Mouse (Mus musculus): ENCODE measurements at regions not wholly inside any gene's neighbourhood (a gene's known extent, or its start where the extent isn't known, plus 50 kb on each side); places are given as distances from the start of the nearest gene placed in this dataset.

GRCm38 (mm10) chr3:117480131-117480530 lies 94.5 kb upstream of the Plppr5 start:
- TF ChIP-seq ZNF384 (IDR thresholded peaks at IDR 0.05; ENCODE audit: low read depth, low read length), result no peak
- no peak for TF ChIP-seq POLR2A (IDR thresholded peaks at IDR 0.05; ENCODE audit: low read depth, low read length)
- no peak for TF ChIP-seq ELF1 (IDR thresholded peaks at IDR 0.05; ENCODE audit: low read depth, low read length)
- no peak for TF ChIP-seq BHLHE40 (IDR thresholded peaks at IDR 0.05; ENCODE audit: low read depth, low read length)
- TF ChIP-seq SIN3A (IDR thresholded peaks at IDR 0.05; ENCODE audit: low read length), result no peak
- no peak for TF ChIP-seq SMC3 (IDR thresholded peaks at IDR 0.05; ENCODE audit: low read depth, low read length)
- no peak for TF ChIP-seq USF1 (IDR thresholded peaks at IDR 0.05; ENCODE audit: low read depth, low read length)
- no peak for TF ChIP-seq CHD2 (IDR thresholded peaks at IDR 0.05; ENCODE audit: low read length)
- TF ChIP-seq JUN (IDR thresholded peaks at IDR 0.05; ENCODE audit: insufficient read depth, low read depth, low read length), result no peak
- no peak for TF ChIP-seq USF2 (conservative IDR thresholded peaks at IDR 0.05; ENCODE audit: low read depth, low read length)
- TF ChIP-seq CHD1 (IDR thresholded peaks at IDR 0.05; ENCODE audit: low read depth, low read length), result no peak
- no peak for TF ChIP-seq ETS1 (conservative IDR thresholded peaks at IDR 0.05; ENCODE audit: low read depth, low read length)
- TF ChIP-seq MYC (IDR thresholded peaks at IDR 0.05; ENCODE audit: low read depth, low read length), result no peak
- no peak for TF ChIP-seq RAD21 (IDR thresholded peaks at IDR 0.05; ENCODE audit: low read depth, low read length)
- no peaks in the 10 kb centered on the region for H3K79me2 ChIP-seq (replicated peaks; ENCODE audit: control insufficient read depth, extremely low read depth, insufficient read depth, poor library complexity, severe bottlenecking)
- dilution Hi-C loops (cut with MboI; ENCODE audit: extremely low pct_ligation_motif_present, extremely low pct_unique_long_range_greater_than_20kb, low sequenced_read_pairs), result no loop called here
- peak overlapping the region in 1 of 3 experiments; percentile 52 for H3K4me3 ChIP-seq (replicated peaks in 1 of 3; ENCODE audit: low read depth in 2 of 3, low read length in 2 of 3, poor library complexity in 1 of 3)
- peak overlapping the region; percentile 44; the same call in 1 of the 2 replicates for H3K9ac ChIP-seq (ENCODE audit: insufficient read depth, low read depth)
- H3K27me3 ChIP-seq (replicated peaks), result no peaks in the 10 kb centered on the region
- no peaks in the 10 kb centered on the region for H3K36me3 ChIP-seq (replicated peaks in 1 of 2; ENCODE audit: control insufficient read depth in 1 of 2, insufficient read depth in 1 of 2, low read length in 1 of 2)
- in situ Hi-C loops (cut with MboI; ENCODE audit: low pct_ligation_motif_present, low pct_unique_long_range_greater_than_20kb, low sequenced_read_pairs), result no loop called here
- H3K27ac ChIP-seq (ENCODE audit: insufficient read depth, low read depth), result no peak overlapping the region
- H3K4me1 ChIP-seq (ENCODE audit: control insufficient read depth in 1 of 2, insufficient read depth in 2 of 2), result no peaks in the 10 kb centered on the region
- peak overlapping the region; percentile 99 for H3K4me2 ChIP-seq (ENCODE audit: insufficient read depth, low read depth, poor library complexity, severe bottlenecking)
- H3K9me3 ChIP-seq (replicated peaks; ENCODE audit: low read length), result no peaks in the 10 kb centered on the region
- DNase-seq (ENCODE audit: extremely low read depth), result no peak

- no peak for TF ChIP-seq JUND (conservative IDR thresholded peaks at IDR 0.05; ENCODE audit: low read depth, low read length)
- no peak for TF ChIP-seq TBP (conservative IDR thresholded peaks at IDR 0.05; ENCODE audit: low read depth, low read length)
- no peak for TF ChIP-seq MAZ (IDR thresholded peaks at IDR 0.05; ENCODE audit: low read depth, low read length)
- TF ChIP-seq ETS1 (conservative IDR thresholded peaks at IDR 0.05; ENCODE audit: low read depth, low read length), result no peak
- no peak for TF ChIP-seq E2F4 (IDR thresholded peaks at IDR 0.05; ENCODE audit: insufficient replicate concordance, low read depth, low read length)
- no peak for TF ChIP-seq PAX5 (IDR thresholded peaks at IDR 0.05; ENCODE audit: low read length)
- no peak for TF ChIP-seq IRF4 (IDR thresholded peaks at IDR 0.05; ENCODE audit: low read depth, low read length)
- TF ChIP-seq MEF2A (IDR thresholded peaks at IDR 0.05; ENCODE audit: borderline replicate concordance, low read depth, low read length), result no peak
- no peak for TF ChIP-seq ZKSCAN1 (IDR thresholded peaks at IDR 0.05; ENCODE audit: borderline replicate concordance, low read depth, low read length)
- no peak for TF ChIP-seq EP300 (IDR thresholded peaks at IDR 0.05; ENCODE audit: low read length)
- no peak for TF ChIP-seq TCF12 (IDR thresholded peaks at IDR 0.05; ENCODE audit: low read depth, low read length)
- no peak for TF ChIP-seq GABPA (IDR thresholded peaks at IDR 0.05; ENCODE audit: insufficient replicate concordance, low read depth, low read length)
- no peak for TF ChIP-seq SIN3A (IDR thresholded peaks at IDR 0.05; ENCODE audit: low read length)
- no peak for TF ChIP-seq MYC (IDR thresholded peaks at IDR 0.05; ENCODE audit: low read depth, low read length)
- TF ChIP-seq CTCF (conservative IDR thresholded peaks at IDR 0.05 in 1 of 2, IDR thresholded peaks at IDR 0.05 in 1 of 2; ENCODE audit: low read depth in 2 of 2, low read length in 2 of 2), result no peak
- TF ChIP-seq MXI1 (IDR thresholded peaks at IDR 0.05; ENCODE audit: low read depth, low read length), result no peak
- no peaks in the 10 kb centered on the region for H3K27me3 ChIP-seq (replicated peaks)
- H3K9me3 ChIP-seq (replicated peaks; ENCODE audit: low read length), result no peaks in the 10 kb centered on the region
- no peak overlapping the region for H3K4me2 ChIP-seq (ENCODE audit: insufficient read depth, low read depth, poor library complexity, severe bottlenecking)
- no peaks in the 10 kb centered on the region for H3K79me2 ChIP-seq (replicated peaks; ENCODE audit: control insufficient read depth, extremely low read depth, insufficient read depth, poor library complexity, severe bottlenecking)
- DNase-seq (ENCODE audit: extremely low read depth), result no peak
- in situ Hi-C loops (cut with MboI; ENCODE audit: low pct_ligation_motif_present, low pct_unique_long_range_greater_than_20kb, low sequenced_read_pairs) (no loop called here), dilution Hi-C loops (cut with MboI; ENCODE audit: extremely low pct_ligation_motif_present, extremely low pct_unique_long_range_greater_than_20kb, low sequenced_read_pairs) (no loop called here)
- H3K9ac ChIP-seq (ENCODE audit: insufficient read depth, low read depth), result no peak overlapping the region
- H3K4me3 ChIP-seq (replicated peaks in 1 of 3; ENCODE audit: low read depth in 2 of 3, low read length in 2 of 3, poor library complexity in 1 of 3), result no peak overlapping the region
- no peak overlapping the region for H3K27ac ChIP-seq (ENCODE audit: insufficient read depth, low read depth)
- no peaks in the 10 kb centered on the region for H3K36me3 ChIP-seq (replicated peaks in 1 of 2; ENCODE audit: control insufficient read depth in 1 of 2, insufficient read depth in 1 of 2, low read length in 1 of 2)
- H3K4me1 ChIP-seq (ENCODE audit: control insufficient read depth in 1 of 2, insufficient read depth in 2 of 2), result no peaks in the 10 kb centered on the region
These were observed 98.8 kb upstream of the Plppr4 start for GRCm38 (mm10) chr3:117459507-117459906.

Data from CH12.LX (cell line).